Mouse (Mus musculus): ENCODE results near the gene Ephx4.

DNA sequence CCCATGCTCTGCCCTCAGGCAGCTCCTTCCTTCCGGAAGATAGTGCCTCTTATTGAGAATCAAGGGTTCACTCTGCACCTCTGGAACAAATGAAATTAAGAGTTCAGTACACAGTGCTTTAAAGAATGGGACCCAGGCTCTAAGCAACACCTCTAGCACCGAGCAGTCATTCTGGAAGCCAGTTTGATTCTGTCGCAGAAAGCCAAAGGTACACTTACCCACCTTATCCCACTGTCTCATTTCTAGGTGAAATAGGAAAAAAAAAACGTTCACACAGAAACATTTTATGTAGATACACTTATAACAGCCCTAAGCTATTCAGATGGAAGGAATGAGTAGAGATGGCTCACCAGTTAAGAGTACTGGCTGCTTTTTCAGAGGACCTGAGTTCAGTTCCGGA, at the start of gene Ephx4:
- TF ChIP-seq POLR2A (IDR thresholded peaks at IDR 0.05; ENCODE audit: low read depth, low read length) (no peak), CTCF (IDR thresholded peaks at IDR 0.05; ENCODE audit: borderline replicate concordance, insufficient read depth, low read length) (no peak)
